Mouse (Mus musculus): ENCODE measurements around the gene Vmn1r233. TPM values are rescaled to one million over a fixed set of nuclear protein-coding genes. Genes with fewer than 3 reads are reported as not detected.
A peak's percentile ranks its signal among the peaks of the same experiment; 100 is the strongest.

Gene Vmn1r233
- total RNA-seq (2021): not detected
- long read RNA-seq, experiment 1: 0 reads
- long read RNA-seq, experiment 2: 0 reads

DNA sequence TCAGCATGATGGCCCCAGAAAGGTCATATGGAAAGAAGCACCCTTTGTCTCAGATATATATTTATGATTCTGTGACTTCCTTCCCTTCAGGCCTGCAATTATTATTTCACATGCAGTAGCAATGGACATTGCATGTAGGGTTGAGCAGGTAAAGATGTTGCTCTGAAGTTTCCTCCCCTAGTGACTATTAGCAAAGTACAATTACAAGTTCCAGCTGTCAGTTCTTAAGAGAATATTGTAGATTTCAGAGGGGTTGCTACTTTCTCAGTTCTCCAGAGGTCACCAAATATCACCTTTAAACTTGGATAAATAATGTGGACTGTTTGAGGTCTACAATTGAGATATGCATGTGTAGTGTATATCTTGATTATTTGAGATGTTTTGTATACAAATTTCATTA is at the start of gene Vmn1r233:
Gene Vmn1r233, minus strand, starts transcription at position 101 of the 400 bp plus-strand sequence.
- intact Hi-C loops (cut with DNase I): no loop called here
- DNase-seq: no peak

DNA sequence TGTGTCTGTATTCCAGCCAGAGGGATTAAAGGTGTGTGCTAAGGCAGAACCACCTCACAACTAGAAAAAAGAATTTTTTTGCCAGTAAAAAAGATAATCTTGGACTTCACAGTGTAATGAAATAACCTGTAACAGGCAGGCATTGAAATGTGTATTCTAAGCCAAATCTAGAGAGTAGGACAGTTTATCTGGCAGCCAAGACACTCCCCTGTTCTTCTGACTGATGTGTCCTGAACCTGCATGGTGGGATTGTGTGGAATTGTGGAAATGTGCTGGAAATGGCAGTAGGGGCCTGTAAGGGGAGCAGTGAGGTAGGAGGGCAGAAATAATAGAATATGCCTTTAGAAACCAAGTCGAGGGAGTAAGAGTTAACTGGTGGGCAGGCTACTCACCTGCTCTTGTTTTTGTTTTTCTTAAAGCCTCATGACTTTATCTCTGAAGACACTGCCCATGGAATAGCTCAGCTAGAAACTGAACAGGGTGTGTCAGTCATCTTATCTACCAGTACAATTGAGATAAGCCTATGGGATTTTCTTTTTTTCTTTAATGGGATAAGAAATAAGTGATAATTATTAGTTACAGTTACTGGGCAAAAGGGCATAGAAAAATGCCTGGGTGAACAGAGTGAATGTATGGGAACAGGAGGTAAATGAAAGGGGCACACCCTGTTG is 22.3 kb upstream of the Vmn1r233 start:
- DNase-seq: no peak
- intact Hi-C loops (cut with DNase I): no loop called here

GRCm38 (mm10) chr17:21009726-21010125 is 13.5 kb upstream of the Vmn1r233 start:
- DNase-seq: no peak
- intact Hi-C loops (cut with DNase I): loop anchor here (2.0 kb wide), 1 partner anchor 65 kb away; the partner anchor contains the start of gene Ppp2r1a

DNA sequence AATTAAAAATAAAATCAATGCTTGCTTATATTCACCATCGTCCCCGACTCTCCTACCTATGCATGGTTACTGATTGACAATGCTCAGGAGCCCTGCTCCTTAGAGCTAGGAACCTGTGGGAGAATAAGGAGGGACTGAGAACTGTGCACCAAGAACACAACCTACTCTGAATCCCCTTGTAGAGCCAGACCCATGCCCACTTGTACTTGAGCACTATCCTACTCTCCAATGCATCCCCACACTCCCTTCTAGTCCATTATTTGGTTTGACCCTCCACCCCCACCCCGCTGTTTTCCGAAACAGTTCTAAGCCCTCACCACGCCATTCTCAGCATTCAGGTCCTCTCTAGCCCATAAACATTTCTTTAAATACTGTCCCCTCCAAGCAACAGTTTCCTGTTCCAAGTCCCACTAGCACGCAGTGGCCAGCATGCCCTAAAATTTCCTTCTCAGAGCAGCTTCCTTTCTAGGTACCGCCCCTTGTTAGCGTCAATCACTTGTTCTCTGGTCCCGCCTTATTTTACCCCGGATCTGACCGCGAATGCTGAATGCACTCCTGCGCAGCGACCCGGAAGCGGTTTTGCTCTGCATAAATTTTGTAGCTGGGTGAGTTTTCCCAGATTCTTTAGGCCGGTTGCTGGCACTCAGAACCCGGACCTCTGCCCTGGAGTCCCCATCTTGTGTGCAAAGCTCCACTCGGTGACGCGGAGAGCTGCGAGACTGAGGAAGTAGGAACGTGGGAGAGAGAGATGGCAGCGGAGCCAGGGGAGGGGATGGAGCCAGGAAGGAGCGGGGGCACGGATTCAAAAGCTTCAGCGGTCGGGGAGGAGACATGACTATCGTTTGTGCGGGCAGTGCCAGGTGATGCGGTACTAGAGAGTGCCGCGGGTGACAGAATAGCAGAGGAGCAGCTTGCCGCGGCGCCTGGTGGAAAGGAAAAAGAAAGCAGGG is 12.4 kb upstream of the Vmn1r233 start, which contains the start of gene Zfp160:
Gene Zfp160, plus strand, starts transcription at position 522 of the 950 bp plus-strand sequence.
- DNase-seq: peak; percentile 77 to 86
- intact Hi-C loops (cut with DNase I): loop anchor here (2.0 kb wide), 1 partner anchor 64 kb away; the partner anchor contains the start of gene Ppp2r1a

GRCm38 (mm10) chr17:20993716-20994115 is 2.5 kb downstream of the Vmn1r233 start:
- DNase-seq: no peak
- intact Hi-C loops (cut with DNase I): no loop called here

GRCm38 (mm10) chr17:20966681-20967080 is 29.6 kb downstream of the Vmn1r233 start:
- intact Hi-C loops (cut with DNase I): no loop called here

DNA sequence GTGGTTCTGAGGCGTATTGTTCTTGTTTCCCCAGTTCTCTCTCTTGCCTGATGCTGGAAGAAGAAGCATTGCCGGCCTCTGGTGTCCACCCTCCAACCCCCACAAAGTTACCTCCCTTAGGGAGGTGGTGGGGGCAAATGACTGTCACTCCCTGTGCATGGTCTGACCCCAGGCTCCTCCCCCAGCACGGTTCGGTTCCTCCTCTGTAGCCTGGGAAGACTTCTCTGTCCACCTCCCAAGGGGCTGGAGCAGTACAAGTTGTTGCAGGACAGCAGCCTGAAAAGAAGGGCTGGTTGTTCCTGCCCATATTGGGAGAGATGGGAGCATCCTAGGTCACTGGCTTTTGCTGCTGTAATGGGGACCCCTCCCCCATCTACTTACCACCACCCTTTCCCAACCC is 30.8 kb downstream of the Vmn1r233 start:
- intact Hi-C loops (cut with DNase I): no loop called here
- peak; percentile 27 to 30 for DNase-seq

More at GRCm38 (mm10) chr17:20966681-20967080, 29.6 kb downstream of the Vmn1r233 start:
- no peak for DNase-seq

DNA sequence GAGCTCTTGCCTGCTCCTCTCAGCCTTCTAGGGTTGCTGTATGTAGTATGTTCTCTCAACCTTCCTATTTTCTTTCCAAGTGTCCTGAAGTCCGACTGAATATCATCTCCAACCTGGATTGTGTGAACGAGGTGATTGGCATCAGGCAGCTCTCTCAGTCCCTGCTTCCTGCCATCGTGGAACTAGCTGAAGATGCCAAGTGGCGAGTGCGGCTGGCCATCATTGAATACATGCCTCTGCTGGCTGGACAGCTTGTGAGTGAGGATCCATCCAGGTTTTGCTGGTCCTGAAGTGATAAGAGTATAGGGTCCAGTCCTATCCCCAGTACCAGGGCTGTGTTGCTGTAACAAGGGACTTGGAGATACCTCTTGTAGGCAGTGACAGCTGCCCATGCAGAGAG is 35.9 kb downstream of the Vmn1r233 start:
- intact Hi-C loops (cut with DNase I): no loop called here

GRCm38 (mm10) chr17:20946636-20947035 is 49.6 kb downstream of the Vmn1r233 start:
- intact Hi-C loops (cut with DNase I): loop anchor here (10.0 kb wide), 1 partner anchor 588 kb away; the partner anchor contains the start of gene Zfp52
- no peak for DNase-seq

More for the DNA sequence above, 35.9 kb downstream of the Vmn1r233 start:
- no peak for DNase-seq

DNA sequence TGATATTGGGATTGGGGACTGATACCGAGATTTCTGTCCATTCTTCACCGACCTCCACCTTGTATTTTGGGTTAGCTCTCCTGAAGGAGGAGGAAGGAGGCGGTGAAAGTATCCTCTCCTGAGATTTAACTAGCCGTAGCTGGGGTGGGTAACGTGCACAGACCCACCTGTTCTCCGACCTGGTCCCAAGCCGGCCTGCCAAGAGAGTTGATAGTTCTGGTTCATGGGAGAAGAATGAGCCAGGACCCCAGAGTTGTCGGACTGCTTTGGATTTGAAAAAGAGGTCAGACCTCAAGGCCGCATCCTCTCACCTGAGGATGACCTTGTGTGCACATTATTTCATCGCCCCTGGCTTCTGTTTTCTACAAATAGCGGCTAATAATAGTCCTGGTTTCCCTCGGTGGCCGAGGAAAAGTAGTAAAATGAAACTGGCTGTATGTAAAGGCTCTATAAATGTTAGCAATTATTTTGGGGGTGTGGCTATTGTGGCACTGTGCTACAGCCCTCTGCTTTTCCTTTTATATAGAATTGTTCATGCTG is 50.2 kb downstream of the Vmn1r233 start:
- DNase-seq: peak in 1 of 2 experiments; percentile 13
- intact Hi-C loops (cut with DNase I): loop anchor here (10.0 kb wide), 1 partner anchor 589 kb away; the partner anchor contains the start of gene Zfp52

DNA sequence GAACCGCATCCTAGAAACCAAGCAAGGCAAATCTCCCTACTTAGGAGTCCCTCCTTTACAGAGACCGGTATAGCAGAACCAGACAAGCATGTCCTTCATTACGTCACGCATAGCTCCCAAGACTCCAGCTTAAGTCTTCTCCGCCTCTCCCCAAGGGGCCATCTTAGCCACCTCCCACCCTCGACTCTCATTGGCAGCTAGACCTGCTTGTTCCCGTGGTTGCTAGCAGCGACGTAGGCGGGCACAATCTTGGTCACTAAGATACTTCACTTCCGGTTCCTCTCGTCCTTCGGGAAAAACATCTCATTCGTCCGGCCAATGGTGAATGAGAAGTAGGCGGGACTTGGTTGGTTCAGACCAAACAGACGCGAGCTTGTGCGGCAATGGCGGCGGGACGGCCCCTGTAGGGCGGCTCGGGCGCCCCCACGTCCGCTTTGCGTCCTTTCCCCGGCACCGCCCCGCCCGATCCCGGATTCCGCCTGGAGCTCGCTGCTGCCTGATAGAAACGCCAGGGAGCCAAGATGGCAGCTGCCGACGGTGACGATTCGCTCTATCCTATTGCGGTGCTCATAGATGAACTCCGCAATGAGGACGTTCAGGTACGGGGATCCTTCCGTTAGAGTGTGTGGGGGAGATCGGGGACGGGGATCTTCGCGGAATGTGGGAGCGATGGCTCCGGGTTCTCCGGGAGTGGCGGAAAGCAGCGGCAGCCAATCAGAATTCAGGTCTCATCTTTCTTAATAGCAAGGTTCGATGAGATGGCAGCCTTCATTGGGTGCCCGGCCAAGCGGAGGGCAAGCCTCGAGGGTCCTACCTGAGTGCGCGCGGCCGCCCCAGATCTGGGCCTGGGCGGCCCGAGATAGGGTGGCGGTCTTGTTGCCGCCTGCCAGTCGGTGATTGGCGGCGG is 51.0 kb downstream of the Vmn1r233 start, which contains the start of gene Ppp2r1a:
Gene Ppp2r1a, plus strand, starts transcription at position 327 of the 907 bp plus-strand sequence.
- peak; percentile 98 for DNase-seq
- intact Hi-C loops (cut with DNase I): loop anchor here (2.0 to 10.0 kb wide), 2 partner anchors 64 to 590 kb away; partner anchors contain the start of genes Zfp160 and Zfp52

DNA sequence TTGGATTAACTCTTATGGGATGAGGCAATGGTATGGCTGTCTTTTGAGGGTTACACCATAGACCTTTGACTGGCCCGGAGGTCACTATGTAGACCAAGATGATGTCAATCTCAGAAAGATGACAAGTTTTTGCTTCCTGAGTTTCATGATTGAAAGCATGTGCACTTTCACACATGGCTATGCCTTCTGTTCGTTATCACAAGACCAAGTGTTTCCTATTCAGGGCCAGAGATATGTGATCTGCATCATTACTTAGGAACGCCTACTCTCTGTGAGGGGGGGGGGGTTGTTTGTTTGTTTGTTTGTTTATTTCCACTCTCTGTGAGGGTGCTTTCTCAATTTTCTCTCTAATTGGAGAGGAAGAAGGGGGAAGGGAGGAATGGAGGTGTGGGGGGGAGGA is 52.0 kb downstream of the Vmn1r233 start:
- intact Hi-C loops (cut with DNase I): loop anchor here (2.0 to 10.0 kb wide), 2 partner anchors 65 to 591 kb away; partner anchors contain the start of genes Zfp160 and Zfp52
- DNase-seq: no peak

Other genes with a start within 250 kb of the Vmn1r233 start
- gene Vmn1r228, start 210.3 kb downstream of the Vmn1r233 start, total RNA-seq (2021): not detected
- gene Vmn1r229, start 184.9 kb downstream of the Vmn1r233 start, total RNA-seq (2021): not detected
- not detected for gene Vmn1r230, start 156.0 kb downstream of the Vmn1r233 start, total RNA-seq (2021)
- not detected for gene Vmn1r231, start 91.4 kb downstream of the Vmn1r233 start, total RNA-seq (2021)
- not detected for gene Vmn1r232, start 76.8 kb downstream of the Vmn1r233 start, total RNA-seq (2021)
- gene Ppp2r1a, start 51.2 kb downstream of the Vmn1r233 start, total RNA-seq (2021): 100 to 1,000 TPM; 213 to 215 TPM
- gene Zfp160, start 12.4 kb upstream of the Vmn1r233 start, total RNA-seq (2021): 10 to 100 TPM; 12.8 to 14.5 TPM
- gene Vmn1r234, start 229.6 kb upstream of the Vmn1r233 start, total RNA-seq (2021): not detected